Mouse (Mus musculus) embryonic facial prominence, embryonic 14.5 days (tissue): ENCODE results near the gene Lat. TPM values are rescaled to one million over a fixed set of nuclear protein-coding genes. Genes with fewer than 3 reads are reported as not detected.
A peak's percentile ranks its signal among the peaks of the same experiment; 100 is the strongest.

Experiments used
- ATAC-seq: fragments of 200-750 bp; cut with Nextera tagmentation; 2 replicates; pipeline ENCODE4 v1.8.0; 2017; ENCODE audit warnings: low read depth, moderate number of reproducible peaks, moderate TSS enrichment
- DNase-seq: peaks from one replicate; pipeline ENCODE4 v3.0.0-alpha.2; 2015; ENCODE audit warnings: low spot score
- H3K27ac ChIP-seq: fragments of 300-500 bp; sonication (generic); replicated peaks from 2 replicates; pipeline ENCODE4 v1.5.1; 2014; ENCODE audit warnings: low read depth, mild to moderate bottlenecking, low read length, moderate library complexity
- H3K27me3 ChIP-seq: fragments of 300-500 bp; sonication (generic); replicated peaks from 2 replicates; pipeline ENCODE4 v1.6.1; 2014; ENCODE audit warnings: low read length; ENCODE audit not compliant: control insufficient read depth, insufficient read depth
- H3K36me3 ChIP-seq: fragments of 300-500 bp; sonication (generic); 2 replicates; pipeline ENCODE4 v1.6.1; 2014; ENCODE audit warnings: low read length, mixed read lengths; ENCODE audit not compliant: control insufficient read depth, insufficient read depth
- H3K4me1 ChIP-seq: fragments of 300-500 bp; sonication (generic); 2 replicates; pipeline ENCODE4 v1.6.1; 2014; ENCODE audit warnings: antibody characterized with exemption, low read length; ENCODE audit not compliant: control insufficient read depth, insufficient read depth
- H3K4me2 ChIP-seq: fragments of 300-500 bp; sonication (generic); 2 replicates; pipeline ENCODE4 v1.6.1; 2014; ENCODE audit warnings: low read depth, mild to moderate bottlenecking, low read length, moderate library complexity, mixed read lengths
- H3K4me3 ChIP-seq: fragments of 300-500 bp; sonication (generic); 2 replicates; pipeline ENCODE4 v1.5.1; 2014; ENCODE audit warnings: low read depth, mild to moderate bottlenecking, low read length
- H3K9ac ChIP-seq: fragments of 300-500 bp; sonication (generic); 2 replicates; pipeline ENCODE4 v1.6.1; 2014; ENCODE audit warnings: low read depth, mild to moderate bottlenecking, low read length, moderate library complexity, mixed read lengths
- H3K9me3 ChIP-seq: fragments of 300-500 bp; sonication (generic); 2 replicates; pipeline ENCODE4 v1.6.1; 2016; ENCODE audit warnings: low read length; ENCODE audit not compliant: control insufficient read depth
- WGBS: fragments of 180-500 bp; shearing (Covaris S2); extraction: QIAGEN DNeasy Blood & Tissue Kit; methylation state at CpG from one replicate; pipeline ENCODE4 v1.1.7; 2014; 5-methylcytosine and 5-hydroxymethylcytosine counted together
- polyA plus RNA-seq: library from polyadenylated mRNA; unstranded; fragments of >200 nt; fragmentation: Nextera tagmentation; extraction: Ambion mirVana; gene quantifications from 2 replicates; pipeline ENCODE4 v1.2.1, GENCODE M21; 2014

The Lat gene
- polyA plus RNA-seq, 1 experiment from 2014 or later = 2.3 TPM

DNA sequence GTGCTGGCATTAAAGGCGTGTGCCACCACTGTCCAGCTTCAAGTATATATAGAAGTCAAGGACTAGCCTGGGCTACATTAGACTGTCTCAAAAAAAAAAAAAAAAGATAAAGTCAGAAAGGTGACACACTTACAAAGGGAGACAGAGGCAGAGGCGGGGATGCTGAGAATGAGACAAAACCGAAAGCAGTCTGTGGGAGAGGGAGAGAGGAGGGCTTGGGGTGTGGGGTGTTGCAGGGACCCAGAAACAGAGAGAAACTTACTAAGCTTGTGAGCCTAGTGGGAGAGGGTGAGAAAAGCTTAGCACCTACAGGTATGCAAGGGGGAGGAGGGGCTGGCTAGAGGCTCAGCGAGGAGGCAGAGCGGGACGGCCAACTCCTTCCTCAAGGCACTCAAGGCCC, 11.5 kb downstream of the Lat start:
- Histone ChIP-seq H3K4me2 (no peak overlapping the region), H3K4me3 (no peak overlapping the region), H3K27ac (no peak overlapping the region), H3K36me3 (no peaks in the 10 kb centered on the region), H3K27me3 (no peaks in the 10 kb centered on the region), H3K4me1 (no peaks in the 10 kb centered on the region), H3K9me3 (no peaks in the 10 kb centered on the region), H3K9ac (no peak overlapping the region)
- ATAC-seq (no peak), DNase-seq (no peak)
- WGBS = 95% methylated on average over 6 of the region's 6 CpGs

DNA sequence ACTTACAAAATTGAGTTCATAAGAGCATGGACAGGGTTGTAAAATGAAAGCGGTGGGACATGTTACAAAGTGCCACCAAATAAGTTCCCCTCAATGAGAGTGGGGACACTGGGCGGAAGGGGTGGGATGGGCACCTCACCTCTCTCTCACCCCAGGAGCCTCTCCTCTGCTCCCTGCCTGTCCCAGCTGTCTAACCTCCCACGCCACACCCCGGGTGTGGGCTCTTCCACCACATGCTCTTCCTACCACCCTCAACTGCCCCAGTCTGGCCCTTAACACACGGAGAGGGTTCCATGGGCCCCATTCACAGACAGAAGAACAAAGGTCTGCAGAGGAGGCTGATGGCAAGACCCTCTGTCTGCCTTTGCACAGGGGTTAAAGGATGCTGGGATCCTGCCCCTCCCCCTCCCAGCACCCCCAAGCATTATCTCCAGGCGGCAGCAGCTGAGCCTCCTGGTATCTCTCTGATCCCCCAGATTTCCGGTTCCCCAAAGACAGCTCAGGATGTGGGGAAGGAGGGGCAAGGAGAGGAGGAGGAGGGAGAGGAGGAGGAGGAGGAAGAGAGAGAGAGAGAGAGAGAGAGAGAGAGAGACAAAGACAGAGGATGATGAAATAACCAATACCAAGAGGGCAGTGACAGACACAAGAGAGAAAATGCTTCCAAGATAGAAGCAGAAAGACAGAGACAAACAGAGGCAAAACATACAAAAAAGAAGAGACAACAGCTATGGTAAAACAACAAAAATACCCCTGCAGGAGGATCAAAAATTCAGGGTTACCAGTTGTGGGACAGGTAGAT, 12.4 kb downstream of the Lat start:
- Histone ChIP-seq H3K9me3 (no peaks in the 10 kb centered on the region), H3K9ac (no peak overlapping the region)

DNA sequence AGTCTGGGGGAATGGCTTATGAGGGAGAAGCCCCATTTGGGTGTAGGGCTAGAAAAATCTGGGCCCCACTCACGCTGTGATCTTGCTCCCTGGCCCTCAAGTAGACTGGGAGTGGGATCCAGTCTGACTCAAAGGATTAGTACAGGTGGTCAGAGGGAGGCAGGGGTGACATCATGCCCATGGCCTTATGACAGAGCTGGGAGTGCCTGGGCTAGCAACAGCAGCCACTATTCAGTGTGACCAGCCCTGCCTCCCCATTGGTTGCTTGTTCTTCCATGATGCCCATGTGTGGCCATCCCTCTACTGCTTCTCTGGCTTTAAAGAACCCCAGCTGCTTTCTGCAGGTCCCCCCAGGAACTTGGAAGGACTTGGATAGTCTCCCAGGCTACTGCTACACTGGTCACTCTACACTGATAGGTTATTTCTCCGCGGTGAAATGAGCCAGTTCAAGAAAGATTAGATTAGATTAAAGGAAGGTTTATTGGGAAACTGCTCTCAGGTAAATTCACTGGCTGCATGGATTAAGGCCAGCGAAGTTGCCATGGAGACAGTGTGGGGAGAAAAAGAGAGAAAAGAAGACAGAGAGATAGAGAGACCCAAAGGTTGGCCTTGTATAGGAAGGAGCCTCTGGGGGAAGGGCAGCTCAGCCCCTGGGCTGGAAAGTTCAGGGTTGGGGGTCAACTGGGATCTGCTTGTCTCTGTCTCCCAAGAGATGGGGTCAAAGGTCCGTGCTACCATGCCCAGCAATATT, 13.3 kb downstream of the Lat start:
- Histone ChIP-seq H3K4me3 (no peak overlapping the region), H3K9me3 (no peaks in the 10 kb centered on the region), H3K9ac (no peak overlapping the region), H3K4me1 (no peaks in the 10 kb centered on the region), H3K27me3 (no peaks in the 10 kb centered on the region), H3K4me2 (no peak overlapping the region), H3K36me3 (no peaks in the 10 kb centered on the region), H3K27ac (no peak overlapping the region)
- no peak for DNase-seq
- WGBS = 52% methylated on average over 5 of the region's 5 CpGs
- ATAC-seq = no peak

More for the DNA sequence above, 12.4 kb downstream of the Lat start:
- Histone ChIP-seq H3K36me3 (no peaks in the 10 kb centered on the region), H3K4me2 (no peak overlapping the region), H3K4me3 (no peak overlapping the region), H3K27ac (no peak overlapping the region), H3K4me1 (no peaks in the 10 kb centered on the region), H3K27me3 (no peaks in the 10 kb centered on the region)
- ATAC-seq (no peak), DNase-seq (no peak)
- WGBS = 44% methylated on average over 7 of the region's 7 CpGs

DNA sequence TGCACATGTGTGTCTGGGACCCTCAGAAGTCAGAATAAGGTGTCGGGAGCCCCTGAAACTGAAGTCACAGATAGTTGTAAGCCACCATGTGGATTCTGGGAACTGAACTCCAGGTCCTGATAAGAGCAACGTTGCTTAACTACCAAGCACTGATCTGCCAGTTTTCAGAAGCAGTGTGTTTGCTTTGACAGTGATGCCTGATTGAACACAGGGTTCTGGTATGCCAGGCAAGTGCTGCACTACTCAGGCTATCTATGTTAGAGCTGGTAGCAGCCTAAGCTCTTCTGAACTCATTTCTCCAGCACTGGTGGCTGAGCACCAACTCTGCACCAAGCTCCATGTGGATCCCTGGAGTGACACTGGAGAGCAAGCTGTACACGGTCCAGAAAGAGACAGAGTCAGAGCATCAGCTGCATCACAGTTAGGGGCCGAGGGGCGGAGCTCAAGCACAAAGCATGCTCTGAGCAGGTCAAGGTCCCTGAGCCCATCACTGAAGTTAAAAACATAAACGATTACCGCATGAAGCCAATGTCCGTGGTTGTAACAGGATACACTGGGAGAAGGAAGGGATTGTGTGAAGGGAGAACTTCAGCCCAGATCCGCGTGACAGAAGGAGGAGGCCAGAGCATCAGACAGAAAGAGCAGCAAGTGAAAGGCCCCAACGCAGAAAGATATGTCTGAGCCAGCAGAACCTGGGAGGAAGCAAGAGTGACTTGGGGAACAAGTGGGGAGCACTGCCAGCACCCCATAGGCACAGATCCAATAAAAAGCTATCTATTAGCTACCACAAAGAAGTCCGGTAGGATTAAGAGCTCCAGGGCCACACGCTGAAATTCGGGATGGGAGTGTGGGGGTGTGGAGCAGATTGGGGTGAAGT, 14.4 kb downstream of the Lat start:
- H3K27ac ChIP-seq = no peak overlapping the region
- no peak overlapping the region for H3K9ac ChIP-seq
- H3K4me1 ChIP-seq = no peaks in the 10 kb centered on the region
- ATAC-seq (no peak), DNase-seq (no peak)
- H3K36me3 ChIP-seq = no peaks in the 10 kb centered on the region
- H3K9me3 ChIP-seq = no peaks in the 10 kb centered on the region
- no peak overlapping the region for H3K4me2 ChIP-seq
- H3K4me3 ChIP-seq = no peak overlapping the region
- H3K27me3 ChIP-seq = no peaks in the 10 kb centered on the region
- 41% methylated on average over 14 of the region's 14 CpGs for WGBS

DNA sequence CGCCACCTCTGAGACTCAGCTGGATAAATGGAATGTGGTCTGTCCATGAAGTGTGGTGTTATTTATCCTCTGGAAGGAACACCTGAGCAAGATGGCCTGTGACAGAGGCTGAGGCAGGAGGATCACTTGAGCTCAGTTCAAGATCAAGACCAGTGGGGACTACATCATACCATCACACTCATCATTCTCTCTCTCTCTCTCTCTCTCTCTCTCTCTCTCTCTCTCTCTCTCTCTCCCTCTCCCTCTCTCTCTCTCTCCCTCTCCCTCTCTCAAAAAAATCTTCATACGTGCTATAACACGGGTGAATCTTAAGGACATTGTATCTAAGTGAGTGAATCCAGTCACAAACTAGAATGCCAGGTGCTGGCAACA, 15.4 kb downstream of the Lat start:
- WGBS = 69% methylated on average over 3 of the region's 3 CpGs
- Histone ChIP-seq H3K4me1 (no peaks in the 10 kb centered on the region), H3K9ac (no peak overlapping the region), H3K4me2 (no peak overlapping the region), H3K27me3 (no peaks in the 10 kb centered on the region), H3K4me3 (no peak overlapping the region), H3K27ac (no peak overlapping the region), H3K36me3 (no peaks in the 10 kb centered on the region), H3K9me3 (no peaks in the 10 kb centered on the region)
- ATAC-seq (no peak), DNase-seq (no peak)

DNA sequence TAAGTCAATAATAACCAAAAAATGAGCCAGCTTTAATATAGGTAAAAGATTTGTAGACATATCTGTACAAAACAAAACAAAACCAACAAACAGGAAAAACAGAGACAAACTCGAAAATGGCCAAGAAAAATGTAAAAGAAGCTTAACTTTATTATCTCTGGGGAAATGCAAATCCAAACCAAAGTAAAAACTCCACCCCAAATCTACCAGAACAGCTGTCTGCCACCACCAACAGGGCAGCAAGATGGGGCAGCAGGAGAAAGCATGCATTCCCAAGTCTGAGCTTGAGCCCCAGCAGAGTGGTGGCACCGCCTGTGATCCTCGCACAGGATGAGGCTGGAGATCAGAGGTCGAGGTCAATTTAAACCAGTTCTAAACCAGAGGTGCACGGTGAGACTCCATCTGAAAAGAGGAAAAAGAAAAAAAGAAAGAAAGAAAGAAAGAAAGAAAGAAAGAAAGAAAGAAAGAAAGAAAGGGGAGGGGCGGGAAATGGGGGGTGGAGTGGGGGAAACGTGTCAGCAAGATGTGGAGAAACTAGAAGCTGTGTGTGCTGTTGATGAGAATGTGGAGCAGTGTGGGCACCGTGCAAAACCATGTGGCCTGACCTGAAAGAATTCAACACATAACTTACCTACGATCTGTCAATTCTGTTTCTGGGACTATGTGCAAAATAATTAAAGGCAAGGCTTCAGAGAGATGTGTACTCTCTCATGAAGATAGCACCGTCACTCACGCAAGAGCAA, 15.9 kb downstream of the Lat start:
- DNase-seq = no peak
- Histone ChIP-seq H3K27ac (no peak overlapping the region), H3K36me3 (no peaks in the 10 kb centered on the region), H3K4me1 (no peaks in the 10 kb centered on the region), H3K9ac (no peak overlapping the region), H3K4me2 (no peak overlapping the region), H3K9me3 (no peaks in the 10 kb centered on the region), H3K4me3 (no peak overlapping the region), H3K27me3 (no peaks in the 10 kb centered on the region)
- 56% methylated on average over 11 of the region's 11 CpGs for WGBS
- no peak for ATAC-seq

DNA sequence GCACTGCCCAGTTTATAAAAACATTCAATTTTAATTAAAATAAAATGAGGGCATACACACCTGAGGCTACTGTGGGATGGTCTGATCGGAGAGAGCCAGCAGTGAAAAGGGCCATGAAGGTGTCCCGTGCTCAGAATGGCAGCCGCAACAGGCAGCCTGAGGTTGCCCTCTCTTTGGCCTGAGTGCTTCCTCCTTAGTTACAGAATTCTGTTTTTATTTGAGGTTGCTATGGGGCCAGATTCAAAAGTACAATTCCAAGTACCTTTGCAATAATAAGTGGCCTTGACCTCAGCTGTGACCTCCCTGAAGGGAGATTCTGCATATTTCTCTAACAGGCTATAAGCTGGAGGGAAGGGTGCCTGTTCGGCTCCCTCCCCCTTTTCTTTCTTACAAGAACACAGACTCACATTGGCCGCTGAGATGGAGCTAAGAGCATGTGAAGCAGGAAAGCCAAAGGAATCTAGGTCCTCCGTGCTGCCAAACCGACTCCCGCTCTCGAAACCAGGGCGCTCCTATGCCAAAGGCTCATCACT, 17.9 kb downstream of the Lat start:
- H3K4me1 ChIP-seq = no peaks in the 10 kb centered on the region
- no peaks in the 10 kb centered on the region for H3K36me3 ChIP-seq
- H3K4me2 ChIP-seq = peak overlapping the region; percentile 13; the same call in 1 of the 2 replicates
- H3K27me3 ChIP-seq = no peaks in the 10 kb centered on the region
- 45% methylated on average over 10 of the region's 10 CpGs for WGBS
- ATAC-seq (no peak), DNase-seq (no peak)
- H3K4me3 ChIP-seq = no peak overlapping the region
- no peaks in the 10 kb centered on the region for H3K9me3 ChIP-seq
- H3K9ac ChIP-seq = no peak overlapping the region
- H3K27ac ChIP-seq = no peak overlapping the region
